22 mouse cellular contexts compared by ENCODE assay signal in genomic region chr7:122768292-122769020, GRCm38 (mm10).
DNase-seq lines count a peak whose midpoint lies in the region; ATAC-seq lines count a peak whose summit lies in the region.
"Had no signal": no experiment of that assay in that cellular context is flagged by ENCODE, and none has a peak within 500 bp of the region (broad histone marks: within the 10 kb centered on the region; RNA-seq: fewer than 3 reads in every experiment).

No protein-coding gene starts in this region.

- DNase-seq in left cerebral cortex, adult 18-20 months (ENCODE audit: low spot score in 2 of 2) = peak; percentile 23 to 25
- DNase-seq in left cerebral cortex, postnatal 10 days (ENCODE audit: extremely low spot score in 1 of 2, low spot score in 2 of 2) = no peak
- DNase-seq in right cerebral cortex, adult 2 months (ENCODE audit: low spot score in 2 of 2) = peak; percentile 37 to 45
- DNase-seq in right cerebral cortex, postnatal 14 days = no peak
- DNase-seq in ES-CJ7 (ENCODE audit: low read depth, low spot score) = peak; percentile 68
- DNase-seq in right cerebral cortex, postnatal 36 days (ENCODE audit: low spot score in 2 of 2) = peak; percentile 20 to 23
- DNase-seq in cerebellum, adult 8-10 months = no peak
- DNase-seq: adrenal gland, adult 8-10 months; adrenal gland, postnatal 36 days; cerebellum, adult 2 months; cerebellum, postnatal 14 days; gastrocnemius, adult 2 months; gastrocnemius, postnatal 25 days; heart, postnatal 4 days had no signal

- intact Hi-C loops in left cerebral cortex, postnatal 10 days (cut with DNase I) = no loop called here

- WGBS in midbrain, embryonic 13.5 days = 89% methylated on average over 27 of the region's 27 CpGs

- no peak for ATAC-seq in midbrain, embryonic 13.5 days
- ATAC-seq: forebrain, embryonic 16.5 days; hindbrain, postnatal 0 days; Patski had no signal

- H3K27ac ChIP-seq in midbrain, embryonic 13.5 days = no peak overlapping the region
- H3K27ac ChIP-seq: embryonic facial prominence, embryonic 13.5 days; forebrain, embryonic 12.5 days; gastrocnemius, adult 2 months; heart, embryonic 13.5 days; hindbrain, embryonic 13.5 days; hindbrain, postnatal 0 days had no signal

- no peaks in the 10 kb centered on the region for H3K36me3 ChIP-seq in midbrain, embryonic 13.5 days
- H3K36me3 ChIP-seq: embryonic facial prominence, embryonic 13.5 days; forebrain, embryonic 12.5 days; heart, embryonic 13.5 days; hindbrain, embryonic 13.5 days had no signal

- H3K9me3 ChIP-seq in midbrain, embryonic 13.5 days = no peaks in the 10 kb centered on the region
- H3K9me3 ChIP-seq: embryonic facial prominence, embryonic 13.5 days; forebrain, embryonic 12.5 days; hindbrain, embryonic 13.5 days had no signal

- no peaks in the 10 kb centered on the region for H3K4me1 ChIP-seq in midbrain, embryonic 13.5 days (replicated peaks)
- H3K4me1 ChIP-seq: embryonic facial prominence, embryonic 13.5 days; forebrain, embryonic 12.5 days; heart, embryonic 13.5 days; hindbrain, embryonic 13.5 days had no signal

- no peaks in the 10 kb centered on the region for H3K27me3 ChIP-seq in midbrain, embryonic 13.5 days
- H3K27me3 ChIP-seq: embryonic facial prominence, embryonic 13.5 days; forebrain, embryonic 12.5 days; heart, embryonic 13.5 days; hindbrain, embryonic 13.5 days; Patski had no signal

- no peak overlapping the region for H3K9ac ChIP-seq in midbrain, embryonic 13.5 days (replicated peaks)
- H3K9ac ChIP-seq: embryonic facial prominence, embryonic 13.5 days; forebrain, embryonic 12.5 days; heart, embryonic 13.5 days; hindbrain, embryonic 13.5 days had no signal

- no peak overlapping the region for H3K4me2 ChIP-seq in midbrain, embryonic 13.5 days (replicated peaks)
- H3K4me2 ChIP-seq: embryonic facial prominence, embryonic 13.5 days; forebrain, embryonic 12.5 days; heart, embryonic 13.5 days; hindbrain, embryonic 13.5 days had no signal

- H3K4me3 ChIP-seq in midbrain, embryonic 13.5 days (replicated peaks) = no peak overlapping the region
- H3K4me3 ChIP-seq: embryonic facial prominence, embryonic 13.5 days; forebrain, embryonic 12.5 days; gastrocnemius, adult 2 months; heart, embryonic 13.5 days; hindbrain, embryonic 13.5 days had no signal

Comparison
In these comparisons a context has a peak if more than half of its experiments do, and no peak if none do; other contexts are left out.
1. DNase-seq: peak in left cerebral cortex, adult 18-20 months (2 of 2), right cerebral cortex, adult 2 months (2 of 2), ES-CJ7 (single experiment) and right cerebral cortex, postnatal 36 days (2 of 2); none in left cerebral cortex, postnatal 10 days (0 of 2), right cerebral cortex, postnatal 14 days (single experiment) and cerebellum, adult 8-10 months (single experiment).